Mouse (Mus musculus) spleen, adult 2 months (tissue): ENCODE data around the gene Calm3. TPM values are rescaled to one million over a fixed set of nuclear protein-coding genes. Genes with fewer than 3 reads are reported as not detected.

ENCODE experiments used
- DNase-seq, 2 experiments: peaks; one replicate each; pipeline versions ENCODE4 v3.0.0 to v3.0.0-alpha.2; 2012 to 2021; ENCODE audit warnings: low spot score in 2 of 2, low read depth in 1 of 2
- H3K27ac ChIP-seq: fragments of 200-500 bp; 2 replicates; pipeline ENCODE4 v1.5.1; 2012; ENCODE audit warnings: low read length, inconsistent platforms; ENCODE audit not compliant: insufficient read depth
- H3K27me3 ChIP-seq: fragments of 200-500 bp; 2 replicates; pipeline ENCODE4 v1.6.1; 2012; ENCODE audit warnings: mild to moderate bottlenecking, moderate library complexity, low read length, inconsistent platforms; ENCODE audit not compliant: control insufficient read depth, insufficient read depth
- H3K36me3 ChIP-seq: fragments of 200-500 bp; 2 replicates; pipeline ENCODE4 v1.6.1; 2012; ENCODE audit warnings: mild to moderate bottlenecking, low read length, inconsistent platforms; ENCODE audit not compliant: control insufficient read depth, insufficient read depth
- H3K4me1 ChIP-seq: fragments of 200-500 bp; 2 replicates; pipeline ENCODE4 v1.6.1; 2011; ENCODE audit warnings: inconsistent platforms; ENCODE audit not compliant: control insufficient read depth, insufficient read depth, insufficient read length
- H3K4me3 ChIP-seq: fragments of 200-500 bp; 2 replicates; pipeline ENCODE4 v1.5.1; 2011; ENCODE audit warnings: mild to moderate bottlenecking, inconsistent platforms; ENCODE audit not compliant: insufficient read depth, insufficient read length; ENCODE audit errors: extremely low read depth
- CTCF ChIP-seq: fragments of 200-500 bp; IDR thresholded peaks from 2 replicates; pipeline ENCODE4 v1.5.1; 2011; ENCODE audit warnings: mild to moderate bottlenecking, inconsistent platforms; ENCODE audit not compliant: insufficient read depth, insufficient read length, insufficient replicate concordance; ENCODE audit errors: extremely low read depth
- POLR2A ChIP-seq: fragments of 200-500 bp; IDR thresholded peaks from 2 replicates; pipeline ENCODE4 v1.6.1; 2011; ENCODE audit warnings: low read depth, low read length, inconsistent platforms
- WGBS: fragments of 180-500 bp; shearing (Covaris S2); methylation state at CpG from one replicate; pipeline ENCODE4 v1.1.7; 2018; 5-methylcytosine and 5-hydroxymethylcytosine counted together
- polyA plus RNA-seq: library from polyadenylated mRNA; depleted of rRNA; stranded (reverse); fragments of >200 nt; gene quantifications from 2 replicates; pipeline ENCODE4 v1.2.3, GENCODE M21; 2012

Calm3 gene
- polyA plus RNA-seq, 1 experiment, result 166 TPM

DNA sequence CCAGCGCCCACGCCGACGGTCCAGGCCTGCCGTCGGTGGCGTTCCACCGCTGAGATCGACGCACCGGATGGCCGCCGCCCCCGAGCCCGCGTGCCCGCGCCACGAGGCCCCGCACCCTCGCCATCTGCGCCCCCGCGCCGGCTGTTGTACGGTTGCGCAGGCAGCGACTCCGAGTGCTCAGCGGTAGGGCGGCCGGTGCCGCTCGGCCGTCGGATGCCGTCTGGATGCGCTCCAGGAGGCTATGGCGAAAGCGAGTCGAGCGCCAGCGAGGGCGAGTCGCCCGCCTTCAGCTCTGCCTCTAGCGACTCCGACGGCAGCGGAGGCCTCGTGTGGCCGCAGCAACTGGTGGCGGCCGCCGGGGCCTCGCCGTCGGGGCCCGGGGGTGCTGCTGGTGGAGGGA is 38.0 kb downstream of the Calm3 start:
- peaks cover 17% of the 10 kb centered on the region for H3K27me3 ChIP-seq
- no peaks in the 10 kb centered on the region; the same call in 1 of the 2 replicates for H3K4me1 ChIP-seq
- no peak overlapping the region for H3K27ac ChIP-seq
- 70% methylated on average over 59 of the region's 59 CpGs for WGBS
- TF ChIP-seq CTCF (no peak), POLR2A (no peak)
- no peak for DNase-seq
- H3K36me3 ChIP-seq, result no peaks in the 10 kb centered on the region
- no peak overlapping the region for H3K4me3 ChIP-seq

DNA sequence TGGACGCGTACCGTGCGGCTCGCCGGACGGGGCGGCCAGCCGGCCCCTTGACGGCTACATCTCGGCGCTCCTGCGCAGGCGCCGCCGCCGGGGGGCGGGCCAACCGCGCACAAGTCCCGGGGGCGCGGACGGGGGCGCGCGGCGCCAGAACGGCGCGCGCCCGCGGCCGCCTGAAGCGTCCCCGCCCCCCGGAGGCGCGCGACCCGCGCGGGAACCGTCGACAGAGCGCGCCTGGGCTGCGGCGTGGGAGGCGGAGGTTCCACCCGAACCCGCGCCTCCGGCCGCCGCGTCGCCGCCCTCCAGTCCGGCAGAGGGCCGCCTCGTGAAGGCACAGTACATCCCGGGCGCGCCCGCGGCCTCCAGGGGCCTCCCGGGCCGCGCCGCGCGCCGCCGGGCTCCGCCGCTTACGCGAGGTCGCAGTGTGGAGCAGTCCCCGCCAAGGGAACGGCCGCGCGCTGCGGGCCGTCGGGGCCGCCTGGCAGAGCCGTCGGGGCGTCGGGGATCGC is 38.6 kb downstream of the Calm3 start:
- Histone ChIP-seq H3K36me3 (no peaks in the 10 kb centered on the region), H3K4me3 (no peak overlapping the region), H3K27me3 (peaks cover 17% of the 10 kb centered on the region), H3K4me1 (no peaks in the 10 kb centered on the region; the same call in 1 of the 2 replicates), H3K27ac (no peak overlapping the region)
- no peak for DNase-seq
- TF ChIP-seq POLR2A (no peak), CTCF (no peak)
- WGBS, result 44% methylated on average over 95 of the region's 95 CpGs

DNA sequence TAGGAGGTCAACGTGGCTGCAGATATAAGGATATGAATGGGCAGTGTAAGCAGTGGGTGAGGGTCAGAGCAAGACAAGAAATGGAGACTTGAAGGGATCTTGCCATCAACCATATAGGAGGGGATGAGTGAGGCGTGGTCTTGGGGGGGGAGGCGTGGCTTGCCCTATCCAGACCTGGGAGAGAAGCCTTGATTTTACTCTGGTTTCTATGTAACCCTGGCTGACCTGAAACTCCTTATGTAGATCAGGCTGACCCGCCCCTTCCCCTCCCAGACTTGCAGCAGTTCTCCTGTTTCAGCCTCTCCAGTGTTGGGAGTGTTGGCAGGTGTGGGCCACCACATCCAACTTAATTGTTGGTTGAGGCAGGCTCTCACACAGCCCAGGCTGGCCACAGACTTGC is 39.6 kb downstream of the Calm3 start:
- peaks cover 17% of the 10 kb centered on the region for H3K27me3 ChIP-seq
- DNase-seq, result no peak
- no peak overlapping the region for H3K27ac ChIP-seq
- TF ChIP-seq CTCF (no peak), POLR2A (no peak)
- H3K36me3 ChIP-seq, result no peaks in the 10 kb centered on the region
- 69% methylated on average over 4 of the region's 4 CpGs for WGBS
- H3K4me1 ChIP-seq, result no peaks in the 10 kb centered on the region; the same call in 1 of the 2 replicates
- no peak overlapping the region for H3K4me3 ChIP-seq

DNA sequence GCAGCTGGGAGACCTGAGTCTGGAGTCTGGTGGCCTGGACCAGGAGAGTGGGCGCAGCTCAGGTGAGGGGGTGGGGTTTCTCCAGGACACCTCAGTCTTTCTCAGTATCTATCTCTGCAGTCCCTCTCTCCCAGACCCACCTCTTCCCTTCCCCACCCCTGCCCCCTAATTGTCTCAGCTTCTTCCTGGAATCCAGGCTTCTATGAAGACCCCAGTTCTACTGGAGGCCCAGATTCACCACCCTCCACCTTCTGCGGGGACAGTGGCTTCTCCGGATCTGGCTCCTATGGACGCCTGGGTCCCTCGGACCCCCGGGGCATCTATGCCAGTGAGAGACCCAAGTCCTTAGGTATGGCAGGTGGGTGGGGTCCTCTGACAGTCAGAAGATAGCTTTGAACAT is 40.8 kb downstream of the Calm3 start:
- DNase-seq, result no peak
- H3K27me3 ChIP-seq, result peaks cover 17% of the 10 kb centered on the region
- no peaks in the 10 kb centered on the region for H3K36me3 ChIP-seq
- no peak overlapping the region for H3K4me3 ChIP-seq
- no peak overlapping the region for H3K27ac ChIP-seq
- TF ChIP-seq POLR2A (no peak), CTCF (no peak)
- no peaks in the 10 kb centered on the region; the same call in 1 of the 2 replicates for H3K4me1 ChIP-seq
- WGBS, result 93% methylated on average over 6 of the region's 6 CpGs

DNA sequence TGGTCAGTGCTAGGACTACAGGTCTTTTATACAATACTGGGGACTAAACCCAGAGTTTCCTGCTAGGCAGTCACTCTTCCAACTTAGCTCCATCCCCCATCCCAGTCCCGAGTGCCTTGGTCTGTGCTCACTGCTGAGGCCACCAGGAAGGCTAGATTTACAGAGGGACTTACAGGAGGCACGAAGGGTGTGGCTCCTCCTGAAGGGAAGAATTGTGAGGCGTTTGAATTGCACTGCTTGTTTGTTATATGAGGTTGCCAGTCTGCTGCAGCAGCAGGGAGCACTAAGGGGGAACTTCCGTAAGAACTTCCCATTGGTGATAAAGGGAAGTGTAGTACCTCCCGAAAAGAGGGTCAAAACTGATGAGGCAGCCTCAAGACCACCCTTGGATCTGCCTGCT is 43.3 kb downstream of the Calm3 start:
- TF ChIP-seq POLR2A (no peak), CTCF (no peak)
- 36% methylated on average over 5 of the region's 5 CpGs for WGBS
- DNase-seq, result no peak
- Histone ChIP-seq H3K27me3 (peaks cover 11% of the 10 kb centered on the region), H3K4me3 (no peak overlapping the region), H3K27ac (no peak overlapping the region), H3K36me3 (no peaks in the 10 kb centered on the region), H3K4me1 (peaks cover 3% of the 10 kb centered on the region)

DNA sequence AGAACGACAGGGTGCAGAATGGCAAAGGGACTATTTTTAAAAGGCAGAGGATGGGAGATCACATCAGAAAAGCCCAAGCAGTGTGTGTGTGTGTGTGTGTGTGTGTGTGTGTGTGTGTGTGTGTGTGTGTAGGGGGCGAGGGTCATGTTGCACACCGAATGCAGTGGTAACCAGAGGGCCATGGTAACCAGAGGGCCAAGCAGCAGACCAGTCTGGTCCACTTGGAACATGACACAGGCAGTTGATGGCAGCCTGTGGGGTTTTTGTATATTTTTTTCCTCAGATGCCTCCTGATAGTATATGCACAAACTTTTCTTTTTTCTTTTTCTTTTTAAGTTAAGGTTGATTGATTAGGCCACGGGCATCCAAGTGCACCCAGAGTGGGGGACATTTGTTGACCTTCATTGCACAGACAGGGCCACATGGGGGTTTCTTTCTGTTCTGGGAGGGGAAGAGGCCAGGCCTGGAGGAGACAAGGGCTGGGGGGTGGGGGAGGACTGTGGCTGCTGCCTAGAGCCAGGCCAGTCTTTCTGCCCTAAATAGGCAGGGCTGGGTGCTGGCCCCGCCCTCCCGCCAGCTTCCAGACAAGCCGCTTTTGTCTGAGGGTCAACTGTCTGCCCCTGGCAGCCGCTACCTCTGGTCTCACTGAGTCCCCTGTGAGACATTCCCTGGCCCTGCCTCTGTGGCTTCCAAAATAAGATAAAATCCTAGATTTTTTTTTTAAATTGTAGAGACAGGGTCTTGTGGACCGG is 43.9 kb downstream of the Calm3 start:
- no peak overlapping the region for H3K4me3 ChIP-seq
- H3K27ac ChIP-seq, result no peak overlapping the region
- H3K4me1 ChIP-seq, result peaks cover 6% of the 10 kb centered on the region
- no peak for TF ChIP-seq CTCF
- TF ChIP-seq POLR2A, result no peak
- 73% methylated on average over 9 of the region's 9 CpGs for WGBS
- peaks cover 5% of the 10 kb centered on the region for H3K27me3 ChIP-seq
- DNase-seq, result no peak
- H3K36me3 ChIP-seq, result no peaks in the 10 kb centered on the region

DNA sequence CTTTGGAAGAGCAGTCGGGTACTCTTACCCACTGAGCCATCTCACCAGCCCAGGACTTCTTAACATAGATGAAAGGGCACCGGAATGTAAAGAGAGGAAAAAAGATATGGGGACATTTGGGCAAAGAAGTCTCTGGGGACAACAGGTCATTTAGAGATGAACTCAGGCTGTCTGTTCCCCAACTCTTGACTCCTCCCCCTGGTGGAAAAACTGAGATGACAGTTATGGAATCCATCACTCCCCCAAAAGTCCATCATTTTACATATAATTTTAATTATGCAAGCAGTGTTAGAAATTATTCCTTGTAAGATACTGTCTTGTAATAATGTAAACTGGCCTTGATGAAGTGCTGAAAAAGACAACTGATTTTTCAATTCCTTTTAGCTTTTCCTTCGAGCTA is 46.2 kb downstream of the Calm3 start:
- Histone ChIP-seq H3K36me3 (no peaks in the 10 kb centered on the region), H3K4me1 (peaks cover 6% of the 10 kb centered on the region), H3K27me3 (no peaks in the 10 kb centered on the region), H3K4me3 (no peak overlapping the region), H3K27ac (no peak overlapping the region)
- TF ChIP-seq POLR2A (no peak), CTCF (no peak)
- 79% methylated on average over 3 of the region's 3 CpGs for WGBS
- no peak for DNase-seq
